10 mouse cellular contexts compared by ENCODE assay signal in the genomic region with DNA sequence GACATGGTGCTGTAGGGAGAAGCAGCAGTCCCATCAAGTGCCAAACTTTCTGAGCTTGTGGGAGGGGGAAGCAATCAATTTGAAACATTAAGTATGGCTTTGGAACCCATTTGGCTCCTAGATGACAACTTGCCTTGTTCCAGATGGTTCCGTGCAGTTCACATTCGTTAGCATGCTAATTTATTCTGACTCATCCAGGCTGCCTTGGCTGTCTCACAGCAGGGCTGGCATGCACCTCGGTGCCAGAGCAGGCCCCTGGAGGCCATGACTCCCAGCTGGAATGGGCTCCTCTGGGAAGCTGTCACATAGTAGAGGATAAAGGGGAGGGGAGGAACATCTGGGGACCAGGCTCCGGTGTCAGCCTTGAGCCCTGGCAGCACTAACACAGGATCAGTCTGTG. TPM values are rescaled to one million over a fixed set of nuclear protein-coding genes. Genes with fewer than 3 reads are reported as not detected.
A peak's percentile ranks its signal among the peaks of the same experiment; 100 is the strongest.
DNase-seq lines count a peak whose midpoint lies in the region; ATAC-seq and TF ChIP-seq lines count a peak whose summit lies in the region.
"Had no signal": no experiment of that assay in that cellular context is flagged by ENCODE, and none has a peak within 500 bp of the region (broad histone marks: within the 10 kb centered on the region; RNA-seq: fewer than 3 reads in every experiment).

No protein-coding gene starts in this region.

- H3K9me3 ChIP-seq in embryonic facial prominence, embryonic 15.5 days (replicated peaks) = no peaks in the 10 kb centered on the region
- no peaks in the 10 kb centered on the region for H3K9me3 ChIP-seq in midbrain, postnatal 0 days (ENCODE audit: low read length)
- H3K9me3 ChIP-seq: liver, embryonic 13.5 days; stomach, embryonic 15.5 days had no signal

- peaks cover 12% of the 10 kb centered on the region for H3K27me3 ChIP-seq in embryonic facial prominence, embryonic 15.5 days
- no peaks in the 10 kb centered on the region for H3K27me3 ChIP-seq in midbrain, postnatal 0 days (ENCODE audit: insufficient read depth, low read length)
- H3K27me3 ChIP-seq: liver, embryonic 13.5 days; stomach, embryonic 15.5 days had no signal

- TF ChIP-seq CTCF in midbrain, postnatal 0 days (IDR thresholded peaks at IDR 0.05) = 0 out of 2 replicates have a peak, but pooled peaks have one; percentile 13

- ATAC-seq in embryonic facial prominence, embryonic 15.5 days (ENCODE audit: insufficient number of reproducible peaks, low FRiP score, low TSS enrichment, low read depth) = peak; percentile 75
- ATAC-seq in midbrain, postnatal 0 days (ENCODE audit: low FRiP score) = peak; percentile 75
- no peak for ATAC-seq in monocyte, adult 5-6 weeks (replicated peaks; ENCODE audit: insufficient number of reproducible peaks, low FRiP score, low TSS enrichment, poor library complexity, severe bottlenecking)

- intact Hi-C loops in heart, postnatal 14 days (cut with DNase I) = no loop called here

- H3K4me2 ChIP-seq in embryonic facial prominence, embryonic 15.5 days (replicated peaks) = no peak overlapping the region
- no peak overlapping the region for H3K4me2 ChIP-seq in midbrain, postnatal 0 days (ENCODE audit: low read depth, low read length, poor library complexity, severe bottlenecking)
- H3K4me2 ChIP-seq: liver, embryonic 13.5 days; stomach, embryonic 15.5 days had no signal

- no peak overlapping the region for H3K9ac ChIP-seq in embryonic facial prominence, embryonic 15.5 days
- H3K9ac ChIP-seq in midbrain, postnatal 0 days (replicated peaks; ENCODE audit: low read length, poor library complexity, severe bottlenecking) = no peak overlapping the region
- H3K9ac ChIP-seq: liver, embryonic 13.5 days; stomach, embryonic 15.5 days had no signal

- H3K27ac ChIP-seq in embryonic facial prominence, embryonic 15.5 days (replicated peaks) = no peak overlapping the region
- no peak overlapping the region for H3K27ac ChIP-seq in midbrain, postnatal 0 days (ENCODE audit: low read depth, low read length)
- H3K27ac ChIP-seq: liver, embryonic 13.5 days; stomach, embryonic 15.5 days had no signal

- no peaks in the 10 kb centered on the region for H3K36me3 ChIP-seq in embryonic facial prominence, embryonic 15.5 days
- no peaks in the 10 kb centered on the region for H3K36me3 ChIP-seq in midbrain, postnatal 0 days (ENCODE audit: insufficient read depth, low read length)
- H3K36me3 ChIP-seq: liver, embryonic 13.5 days; stomach, embryonic 15.5 days had no signal

- no peak overlapping the region for H3K4me3 ChIP-seq in embryonic facial prominence, embryonic 15.5 days (replicated peaks)
- H3K4me3 ChIP-seq in midbrain, postnatal 0 days (ENCODE audit: low read depth, low read length) = no peak overlapping the region
- H3K4me3 ChIP-seq: liver, embryonic 13.5 days; stomach, embryonic 15.5 days had no signal

- 19% methylated on average over 4 of the region's 4 CpGs for WGBS in embryonic facial prominence, embryonic 15.5 days
- 11% methylated on average over 4 of the region's 4 CpGs for WGBS in midbrain, postnatal 0 days

- DNase-seq in heart, postnatal 4 days = peak; percentile 26
- no peak for DNase-seq in heart, postnatal 14 days
- peak; percentile 84 to 86 for DNase-seq in layer of hippocampus, adult 8-10 months (ENCODE audit: low spot score in 2 of 2)
- DNase-seq in midbrain, postnatal 0 days (ENCODE audit: low spot score) = peak; percentile 75
- no peak for DNase-seq in thymus, postnatal 25 days
- DNase-seq in urinary bladder, postnatal 14 days (ENCODE audit: low spot score) = no peak
- DNase-seq: liver, embryonic 13.5 days had no signal

- H3K4me1 ChIP-seq in embryonic facial prominence, embryonic 15.5 days = peaks cover 30% of the 10 kb centered on the region
- H3K4me1 ChIP-seq in midbrain, postnatal 0 days (ENCODE audit: insufficient read depth, low read length) = no peaks in the 10 kb centered on the region; the same call in 1 of the 2 replicates
- H3K4me1 ChIP-seq: liver, embryonic 13.5 days had no signal

RNA-seq across cellular contexts. Expression of a gene that starts 31.4 kb away (rescaled TPM):
- total RNA-seq in heart, postnatal 4 days (2021) = 10 to 100 TPM; 25.6 to 26.5 TPM
- total RNA-seq in heart, postnatal 14 days (2021) = 10 to 100 TPM; 15.7 to 20.7 TPM
- polyA plus RNA-seq in embryonic facial prominence, embryonic 15.5 days (2015; fragmentation: Nextera tagmentation; extraction: Ambion mirVana) = 0.48 and 0.49 TPM in 2 replicates
- total RNA-seq in layer of hippocampus, adult 8-10 months (2022) = under 1 TPM in 2 of 4 experiments, not detected in 2; 0.16 to 0.36 TPM
- total RNA-seq in midbrain, postnatal 0 days (2014; rRNA removed) = 0.05 TPM in 1 of 2 replicates, not detected in the other
- polyA plus RNA-seq in midbrain, postnatal 0 days (2015; fragmentation: Nextera tagmentation; extraction: Ambion mirVana) = 0.05 TPM in 1 of 2 replicates, not detected in the other
- not detected in 3 replicates for total RNA-seq in monocyte, adult 5-6 weeks (2017)

RNA-seq across cellular contexts. Expression of a gene that starts 58.7 kb away (rescaled TPM):
- total RNA-seq in heart, postnatal 4 days (2021) = under 1 TPM; 0.11 to 0.12 TPM
- total RNA-seq in heart, postnatal 14 days (2021) = not detected
- 0.45 TPM in 2 replicates for polyA plus RNA-seq in embryonic facial prominence, embryonic 15.5 days (2015; fragmentation: Nextera tagmentation; extraction: Ambion mirVana)
- total RNA-seq in layer of hippocampus, adult 8-10 months (2022) = 100 to 1,000 TPM; 118 to 128 (median 123) TPM
- total RNA-seq in midbrain, postnatal 0 days (2014; rRNA removed) = 118 and 132 TPM in 2 replicates
- 124 and 126 TPM in 2 replicates for polyA plus RNA-seq in midbrain, postnatal 0 days (2015; fragmentation: Nextera tagmentation; extraction: Ambion mirVana)
- total RNA-seq in monocyte, adult 5-6 weeks (2017) = not detected in 3 replicates

Comparison
In these comparisons a context has a peak if more than half of its experiments do, and no peak if none do; other contexts are left out.
1. DNase-seq: peak in heart, postnatal 4 days (single experiment), layer of hippocampus, adult 8-10 months (2 of 2) and midbrain, postnatal 0 days (single experiment); none in heart, postnatal 14 days (0 of 2), thymus, postnatal 25 days (single experiment) and urinary bladder, postnatal 14 days (single experiment).
2. RNA of a gene that starts 31.4 kb away (total RNA-seq): 25.6 to 26.5 TPM in heart, postnatal 4 days and 15.7 to 20.7 TPM in heart, postnatal 14 days; 0.16 to 0.36 TPM in layer of hippocampus, adult 8-10 months, 0.05 TPM in midbrain, postnatal 0 days and not detected in monocyte, adult 5-6 weeks; every median in the first group is over 10 times any median in the second.
3. RNA of a gene that starts 58.7 kb away (total RNA-seq): 118 to 128 TPM in layer of hippocampus, adult 8-10 months and 118 to 132 TPM in midbrain, postnatal 0 days; 0.11 to 0.12 TPM in heart, postnatal 4 days, not detected in heart, postnatal 14 days and not detected in monocyte, adult 5-6 weeks; every median in the first group is over 100 times any median in the second.